Mouse (Mus musculus) limb, embryonic 10.5 days (tissue): ENCODE measurements around the gene Evi5. TPM values are rescaled to one million over a fixed set of nuclear protein-coding genes. Genes with fewer than 3 reads are reported as not detected.

Experiments
- DNase-seq: peaks from one replicate; pipeline ENCODE4 v3.0.0-alpha.2; 2017; ENCODE audit warnings: low spot score
- H3K27ac ChIP-seq: fragments of 300-500 bp; sonication (generic); 2 replicates; pipeline ENCODE4 v1.5.1; 2016; ENCODE audit warnings: mild to moderate bottlenecking
- H3K27me3 ChIP-seq: fragments of 300-500 bp; sonication (generic); 2 replicates; pipeline ENCODE4 v1.6.1; 2016; ENCODE audit warnings: low read depth, mild to moderate bottlenecking; ENCODE audit not compliant: poor library complexity, severe bottlenecking
- H3K36me3 ChIP-seq: fragments of 300-500 bp; sonication (generic); 2 replicates; pipeline ENCODE4 v1.6.1; 2016; ENCODE audit warnings: mild to moderate bottlenecking, moderate library complexity
- H3K4me1 ChIP-seq: fragments of 300-500 bp; sonication (generic); 2 replicates; pipeline ENCODE4 v1.6.1; 2016
- H3K4me3 ChIP-seq: fragments of 300-500 bp; sonication (generic); 2 replicates; pipeline ENCODE4 v1.5.1; 2016; ENCODE audit warnings: mild to moderate bottlenecking, moderate library complexity
- H3K9me3 ChIP-seq: fragments of 300-500 bp; sonication (generic); replicated peaks from 2 replicates; pipeline ENCODE4 v1.6.1; 2016; ENCODE audit warnings: mild to moderate bottlenecking
- WGBS: fragments of 180-500 bp; shearing (Covaris S2); methylation state at CpG from one replicate; pipeline ENCODE4 v1.1.7; 2016; 5-methylcytosine and 5-hydroxymethylcytosine counted together
- polyA plus RNA-seq: library from polyadenylated mRNA; unstranded; fragments of >200 nt; fragmentation: Nextera tagmentation; extraction: Ambion mirVana; gene quantifications from 2 replicates; pipeline ENCODE4 v1.2.1, GENCODE M21; 2016

The Evi5 gene
- polyA plus RNA-seq, 1 experiment from 2014 or later: 61.8 TPM

- Histone ChIP-seq H3K4me3 (no peak overlapping the region), H3K27ac (no peak overlapping the region), H3K27me3 (no peaks in the 10 kb centered on the region), H3K36me3 (no peaks in the 10 kb centered on the region), H3K4me1 (no peaks in the 10 kb centered on the region), H3K9me3 (no peaks in the 10 kb centered on the region)
- WGBS: 85% methylated on average over 6 of the region's 6 CpGs
- no peak for DNase-seq
Observed at GRCm38 (mm10) chr5:107703207-107703763, 171.6 kb downstream of the Evi5 start.

GRCm38 (mm10) chr5:107701658-107702057 lies 173.2 kb downstream of the Evi5 start:
- 86% methylated on average over 9 of the region's 9 CpGs for WGBS

GRCm38 (mm10) chr5:107700873-107701272 lies 174.0 kb downstream of the Evi5 start:
- H3K4me1 ChIP-seq: no peaks in the 10 kb centered on the region
- no peak overlapping the region for H3K4me3 ChIP-seq
- no peaks in the 10 kb centered on the region for H3K36me3 ChIP-seq
- H3K27ac ChIP-seq: no peak overlapping the region
- H3K27me3 ChIP-seq: no peaks in the 10 kb centered on the region
- no peaks in the 10 kb centered on the region for H3K9me3 ChIP-seq
- 95% methylated on average over 10 of the region's 10 CpGs for WGBS
- no peak for DNase-seq

More at GRCm38 (mm10) chr5:107701658-107702057, 173.2 kb downstream of the Evi5 start:
- Histone ChIP-seq H3K36me3 (no peaks in the 10 kb centered on the region), H3K27me3 (no peaks in the 10 kb centered on the region), H3K4me3 (no peak overlapping the region), H3K27ac (no peak overlapping the region), H3K4me1 (no peaks in the 10 kb centered on the region), H3K9me3 (no peaks in the 10 kb centered on the region)
- DNase-seq: no peak

GRCm38 (mm10) chr5:107698888-107699287 lies 176.0 kb downstream of the Evi5 start:
- WGBS: 85% methylated on average over 8 of the region's 8 CpGs
- H3K36me3 ChIP-seq: no peaks in the 10 kb centered on the region
- no peak overlapping the region for H3K27ac ChIP-seq
- no peak overlapping the region for H3K4me3 ChIP-seq
- peak; percentile 7 for DNase-seq
- H3K9me3 ChIP-seq: no peaks in the 10 kb centered on the region
- no peaks in the 10 kb centered on the region for H3K4me1 ChIP-seq
- no peaks in the 10 kb centered on the region for H3K27me3 ChIP-seq

- H3K27me3 ChIP-seq: no peaks in the 10 kb centered on the region
- no peaks in the 10 kb centered on the region for H3K4me1 ChIP-seq
- H3K36me3 ChIP-seq: no peaks in the 10 kb centered on the region
- 78% methylated on average over 3 of the region's 3 CpGs for WGBS
- no peak overlapping the region for H3K4me3 ChIP-seq
- DNase-seq: no peak
- no peaks in the 10 kb centered on the region for H3K9me3 ChIP-seq
- H3K27ac ChIP-seq: no peak overlapping the region
Observed at GRCm38 (mm10) chr5:107695019-107695418, 179.9 kb downstream of the Evi5 start.

Other genes with a start within 250 kb of the Evi5 start
- 0.05 and 0.26 TPM in 2 replicates for gene Gfi1, start 149.1 kb downstream of the Evi5 start, polyA plus RNA-seq
- gene Ube2d2b, start 45.0 kb downstream of the Evi5 start, polyA plus RNA-seq: 0.11 and 0.40 TPM in 2 replicates
- 94.0 and 96.0 TPM in 2 replicates for gene Rpl5, start 25.4 kb upstream of the Evi5 start, polyA plus RNA-seq
- gene Fam69a, start 112.0 kb upstream of the Evi5 start, polyA plus RNA-seq: 10.8 and 15.8 TPM in 2 replicates
- gene Mtf2, start 190.6 kb upstream of the Evi5 start, polyA plus RNA-seq: 163 and 189 TPM in 2 replicates